Mouse (Mus musculus): ENCODE measurements at regions not wholly inside any gene's neighbourhood (a gene's known extent, or its start where the extent isn't known, plus 50 kb on each side); places are given as distances from the start of the nearest gene placed in this dataset.
"Not testable (repeated sequence)": the region's sequence is repeated elsewhere in the genome, so short reads cannot be mapped to it uniquely, and the experiment has no call there.

DNA sequence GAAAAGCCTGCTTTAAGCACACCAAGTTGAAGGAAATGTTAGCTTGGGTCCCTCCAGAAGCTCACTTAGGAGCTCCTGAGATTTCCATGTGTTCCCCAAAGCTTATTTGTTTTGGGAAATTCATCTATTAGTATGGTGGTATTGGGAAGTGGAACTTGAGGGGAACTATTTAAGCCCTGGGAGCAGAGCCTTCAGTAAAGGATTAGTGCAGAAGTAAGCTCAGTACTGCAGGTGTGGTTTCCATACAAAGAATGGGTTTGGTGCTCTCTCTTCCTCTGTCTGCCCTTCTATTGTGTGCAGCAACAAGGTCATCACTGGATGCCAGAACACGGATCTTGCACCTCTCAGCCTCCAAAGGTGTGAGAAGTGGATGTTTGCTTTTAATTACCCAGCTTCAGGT, 57.2 kb downstream of the Foxa2 start:
- no peak for DNase-seq (ENCODE audit: low read depth)

DNA sequence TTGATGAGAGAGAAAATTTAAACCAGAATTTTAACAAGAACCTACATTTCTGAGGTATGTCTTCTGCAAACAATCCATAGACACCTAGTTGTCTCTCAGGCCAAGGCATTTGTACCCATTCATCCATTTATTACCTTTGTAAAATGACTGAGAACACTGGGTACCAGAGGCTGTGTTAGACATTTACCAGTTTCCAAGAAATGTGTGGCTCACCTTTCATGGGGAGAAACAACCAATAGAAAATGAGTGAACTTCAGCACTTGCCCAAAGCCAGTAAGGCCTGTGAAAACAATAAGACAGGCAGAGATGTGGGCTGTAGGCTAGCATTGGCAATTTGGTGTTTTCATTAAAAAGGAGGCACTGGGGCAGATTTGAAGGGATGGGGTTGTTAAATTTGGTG, 58.2 kb downstream of the Foxa2 start:
- no peak for DNase-seq (ENCODE audit: low read depth)

DNA sequence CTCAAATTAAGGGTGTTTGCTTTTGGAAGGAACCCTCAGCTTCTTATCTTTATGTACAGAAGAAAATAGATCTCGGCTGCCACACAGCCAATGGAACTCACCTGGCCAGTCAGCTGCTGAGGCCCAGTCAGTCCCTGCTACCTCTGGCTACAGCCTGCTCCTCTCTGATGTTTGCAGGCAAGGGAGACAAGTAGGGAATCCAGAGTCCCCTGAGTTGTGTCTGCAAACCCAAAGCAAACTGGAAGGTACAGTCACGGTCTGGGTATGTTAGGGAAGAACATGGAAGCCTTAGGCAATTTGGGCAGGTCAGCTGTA, 61.6 kb downstream of the Foxa2 start:
- no peak for DNase-seq (ENCODE audit: low read depth)

DNA sequence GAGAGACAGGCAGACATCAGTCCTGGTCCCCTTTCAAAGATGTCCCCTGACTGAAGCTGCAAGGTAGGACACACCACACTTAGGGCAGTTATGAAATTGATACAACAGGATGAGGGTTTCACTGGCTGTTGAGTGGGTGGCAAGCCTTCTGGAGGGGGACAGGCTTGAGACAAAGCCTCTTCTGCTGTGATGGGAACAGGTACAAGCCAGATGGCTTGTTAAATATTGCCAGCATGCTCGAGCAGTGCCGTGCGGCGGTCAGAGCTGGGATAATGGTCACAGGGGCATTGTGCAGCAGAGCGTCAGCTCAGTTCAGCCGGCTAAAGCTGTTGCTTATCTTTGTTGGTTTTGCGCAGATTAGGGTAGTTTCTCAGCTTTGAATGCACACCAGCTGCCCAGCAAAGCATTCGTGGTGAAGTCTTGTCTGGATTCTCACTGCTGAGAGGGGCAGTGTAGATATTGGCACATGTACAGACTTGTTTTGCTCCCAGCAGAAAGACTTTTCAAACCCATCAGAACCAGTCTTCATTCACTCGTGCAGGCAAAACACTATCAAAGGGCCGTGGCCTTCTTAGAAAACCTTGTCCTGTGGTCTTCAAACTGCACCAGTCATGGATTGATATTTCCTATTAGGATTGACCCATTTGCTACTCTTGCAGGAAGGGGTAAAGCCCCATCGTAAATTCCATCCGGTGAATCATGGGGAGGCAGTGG, 62.1 kb downstream of the Foxa2 start:
- DNase-seq (ENCODE audit: low read depth) = no peak

DNA sequence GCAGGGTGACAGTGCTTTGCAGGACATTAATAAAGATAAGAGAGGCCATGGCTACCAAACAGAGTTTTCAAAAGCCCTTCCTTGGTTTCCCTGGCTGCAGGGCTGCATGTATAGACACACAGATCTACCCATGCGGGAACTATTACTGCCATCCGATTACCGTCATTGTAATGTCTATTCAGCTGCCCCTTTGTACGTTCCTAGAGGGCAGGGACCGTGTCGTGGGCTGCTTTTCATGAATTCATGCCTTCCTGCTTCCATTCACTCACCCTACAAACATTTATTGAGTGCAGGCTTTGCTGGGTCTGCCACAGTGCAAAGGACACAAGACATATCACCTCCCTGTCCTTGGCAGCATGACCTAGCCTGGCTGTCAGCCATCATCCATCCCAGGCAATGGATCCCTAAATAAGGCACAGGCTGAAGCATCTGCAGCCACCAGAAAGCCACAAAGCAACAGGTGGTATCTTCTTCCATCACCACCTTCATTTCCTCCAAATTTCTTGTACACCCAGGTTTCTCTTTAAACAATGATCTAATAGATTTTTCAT, 65.8 kb downstream of the Foxa2 start:
- no peak for DNase-seq (ENCODE audit: low read depth)

DNA sequence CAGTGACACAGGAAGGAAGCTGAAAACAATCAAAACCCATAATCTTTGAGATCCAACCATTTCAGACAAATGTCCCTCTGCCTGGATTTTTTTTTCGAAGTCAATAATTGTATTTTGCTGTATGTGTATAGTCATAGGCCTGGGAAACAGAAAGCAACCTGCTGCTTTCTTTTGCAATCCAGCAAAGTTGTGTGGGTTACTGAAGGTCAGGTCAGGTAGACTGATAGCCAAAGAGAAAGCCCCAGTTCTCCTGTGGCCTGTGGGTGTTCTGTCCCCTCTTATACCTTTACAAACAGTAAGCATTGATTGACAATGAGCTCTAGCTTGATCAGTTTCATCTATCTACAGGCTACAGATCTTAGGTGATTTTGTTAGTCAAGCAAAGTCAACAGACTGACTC, 66.4 kb downstream of the Foxa2 start:
- no peak for DNase-seq (ENCODE audit: low read depth)

DNA sequence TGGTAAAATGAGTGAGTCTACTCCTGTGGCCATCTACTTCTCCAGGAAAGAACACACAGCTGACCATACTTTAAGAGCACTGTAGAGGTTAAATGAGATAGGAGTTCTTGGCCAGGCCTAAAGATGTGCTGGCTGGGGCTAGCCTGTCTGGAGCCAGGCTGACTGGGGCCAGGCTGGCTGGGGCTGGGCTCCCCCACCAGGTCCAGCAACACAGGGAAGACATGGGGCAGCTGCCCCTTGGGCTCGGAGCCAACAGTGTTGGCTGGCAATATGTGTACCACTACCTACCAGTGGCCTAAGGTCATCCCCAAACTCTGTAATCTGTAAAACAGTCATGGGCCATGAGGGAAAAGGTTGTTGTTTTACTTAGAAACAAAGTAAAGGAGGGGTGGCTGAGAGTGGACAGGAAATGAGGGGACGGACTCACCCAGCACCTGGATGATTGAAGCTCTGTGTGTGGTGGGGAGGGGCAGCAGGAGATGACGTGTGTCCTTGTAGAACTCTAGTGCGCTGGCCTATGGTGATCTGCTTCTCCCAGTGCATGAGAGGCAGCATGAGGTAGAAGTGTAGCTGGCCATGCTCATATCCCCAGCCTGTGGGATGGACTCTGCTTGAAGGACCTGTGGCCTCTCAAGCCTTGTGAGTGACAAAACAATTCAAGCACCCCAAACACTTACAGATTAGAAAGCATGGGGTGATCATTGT, 67.0 kb downstream of the Foxa2 start:
- no peak for DNase-seq (ENCODE audit: low read depth)

DNA sequence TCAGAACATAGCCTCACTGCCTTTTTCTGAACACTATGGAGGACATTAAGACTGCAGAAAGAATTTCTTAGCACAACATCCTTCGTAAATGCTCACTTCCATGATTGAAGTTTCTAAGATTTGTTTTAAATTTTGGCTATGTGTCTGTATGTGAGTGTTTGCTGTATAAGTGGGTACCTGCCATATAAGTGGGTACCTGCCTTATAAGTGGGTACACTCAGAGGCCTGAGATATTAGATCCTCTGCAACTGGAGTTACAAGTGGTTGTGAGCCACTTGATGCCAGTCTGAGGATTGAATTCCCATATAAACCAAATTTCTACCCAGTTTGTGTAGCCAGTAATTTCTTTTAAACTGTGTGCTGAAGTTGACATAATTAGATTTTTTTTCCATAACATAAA, 67.8 kb downstream of the Foxa2 start:
- DNase-seq (ENCODE audit: low read depth) = no peak

DNA sequence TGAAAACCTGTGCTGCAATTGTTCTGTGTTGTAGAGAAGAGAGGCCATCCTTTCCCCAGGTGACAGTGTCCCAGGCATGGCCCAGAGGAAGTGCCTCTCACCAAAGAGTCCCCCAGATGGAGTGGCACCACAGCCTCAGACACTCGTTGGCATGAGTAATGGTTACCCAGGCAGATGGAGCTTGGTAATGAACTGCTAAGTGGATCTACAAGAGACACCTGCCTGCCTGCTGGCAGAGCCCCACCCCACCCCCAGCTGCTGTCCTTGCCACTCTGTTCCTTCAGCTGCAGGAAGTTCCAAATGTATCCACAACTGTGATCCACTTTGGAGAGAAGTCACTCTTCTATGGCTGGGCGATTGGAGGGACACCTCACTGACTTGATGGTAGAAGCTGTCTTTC, 72.0 kb downstream of the Foxa2 start:
- DNase-seq (ENCODE audit: low read depth) = no peak

DNA sequence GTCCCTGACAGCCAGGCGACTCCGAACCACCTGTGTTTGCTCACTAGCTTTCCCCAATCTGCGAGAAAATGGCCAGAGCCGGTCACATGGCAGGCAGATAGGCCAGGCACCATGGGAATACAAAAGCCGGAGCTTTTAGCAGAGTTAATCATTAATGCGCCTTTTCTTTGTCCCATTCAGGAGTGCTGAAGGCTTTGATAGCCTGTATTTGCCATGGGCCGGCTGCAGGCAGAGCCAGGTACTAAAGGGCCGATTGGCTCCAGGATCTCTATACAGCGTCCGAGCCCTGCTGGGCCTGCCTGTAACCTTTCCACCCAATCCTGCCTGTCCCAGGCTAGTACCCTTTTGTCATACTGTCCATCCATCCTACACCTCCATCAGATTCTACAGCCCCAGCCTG, 78.1 kb downstream of the Foxa2 start:
- DNase-seq (ENCODE audit: low read depth) = no peak

DNA sequence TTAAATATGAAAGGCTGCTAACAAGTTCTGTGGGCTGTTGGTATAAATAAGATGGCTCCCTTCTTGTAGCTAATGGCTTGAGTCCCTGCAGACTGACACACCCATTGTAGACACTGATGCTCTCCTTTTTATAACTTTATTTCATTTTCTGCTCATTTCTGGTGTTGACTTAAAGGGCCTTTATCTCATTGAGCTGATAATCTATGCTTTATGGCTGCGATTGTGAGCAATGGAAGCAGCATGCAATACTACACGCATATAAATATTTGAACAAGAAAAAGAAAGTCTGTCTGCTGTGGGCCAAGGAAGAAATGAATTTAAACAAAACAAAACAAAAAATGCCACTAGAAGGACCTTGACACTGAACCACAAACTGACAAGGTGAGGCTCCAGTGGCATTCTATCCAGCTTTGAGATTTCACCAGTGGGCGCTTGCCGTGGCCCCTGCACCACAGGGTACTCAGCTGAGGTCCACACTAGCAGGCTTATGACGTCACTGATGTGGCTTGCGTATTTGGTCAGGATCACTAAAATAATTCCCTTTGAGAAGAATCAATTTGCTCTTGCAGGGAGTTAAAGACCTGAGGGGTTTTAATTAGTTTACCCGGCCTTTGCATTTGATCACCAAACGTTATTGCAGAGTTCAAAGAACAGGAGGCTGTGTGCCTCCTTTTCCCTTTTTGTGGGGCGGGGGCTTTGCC, 78.8 kb downstream of the Foxa2 start:
- DNase-seq (ENCODE audit: low read depth) = no peak

DNA sequence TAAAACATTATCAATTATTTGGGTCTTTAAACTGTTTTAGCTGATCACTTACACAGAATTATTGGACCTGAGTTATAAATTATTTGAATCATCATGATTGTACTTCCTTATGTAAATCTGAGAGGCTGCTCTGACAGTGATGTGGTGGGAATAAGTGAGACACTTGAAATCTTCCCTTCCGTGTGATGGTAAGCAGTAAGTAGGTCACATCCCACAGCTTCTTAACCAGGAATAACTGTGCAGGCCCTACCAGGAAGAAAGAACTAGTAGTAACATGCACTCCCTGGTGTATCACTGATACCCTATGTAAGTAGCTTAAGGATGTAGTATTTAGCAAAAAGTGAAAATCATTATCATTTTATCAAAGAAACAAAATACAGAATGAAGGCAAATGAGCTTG, 83.5 kb downstream of the Foxa2 start:
- not testable (repeated sequence) for DNase-seq (ENCODE audit: low read depth)

DNA sequence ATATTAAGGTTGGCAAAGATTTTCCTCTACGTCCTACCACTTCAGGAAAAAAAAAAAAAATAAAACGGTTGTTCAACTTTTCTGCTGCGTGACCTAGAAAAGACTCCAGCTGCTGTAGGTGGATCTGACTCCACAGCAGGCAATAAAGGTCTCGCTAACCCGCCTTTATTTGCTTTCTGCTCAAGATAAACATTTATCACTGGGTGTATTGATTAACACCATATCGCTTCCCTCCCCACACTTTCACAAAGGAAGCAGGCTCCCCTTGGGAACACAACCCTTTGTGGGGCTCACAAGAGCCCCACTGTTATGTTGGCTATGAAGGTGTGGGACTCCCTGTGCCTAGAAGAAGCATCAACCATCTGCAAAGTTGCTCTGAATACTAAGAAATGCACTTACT, 85.1 kb downstream of the Foxa2 start:
- no peak for DNase-seq (ENCODE audit: low read depth)

DNA sequence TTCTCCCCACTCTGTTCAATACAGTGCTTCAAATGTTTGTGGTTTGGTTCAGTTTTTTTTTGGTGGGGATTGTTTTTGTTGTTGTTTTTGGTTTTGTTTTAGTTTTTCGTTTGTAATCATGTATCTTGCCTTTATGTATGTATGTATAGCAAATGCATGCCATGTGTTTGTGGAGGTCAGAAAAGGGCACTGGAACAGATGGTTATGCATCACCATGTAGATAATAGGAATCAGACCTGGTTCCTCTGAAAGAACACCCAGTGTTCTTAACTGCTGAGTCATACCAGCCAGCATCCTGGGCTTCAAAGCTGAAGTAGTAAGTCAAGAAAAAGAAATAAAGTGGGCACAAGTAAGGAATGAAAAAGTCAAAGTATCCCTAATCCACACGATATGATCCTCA, 92.6 kb downstream of the Foxa2 start:
- DNase-seq (ENCODE audit: low read depth) = no peak

DNA sequence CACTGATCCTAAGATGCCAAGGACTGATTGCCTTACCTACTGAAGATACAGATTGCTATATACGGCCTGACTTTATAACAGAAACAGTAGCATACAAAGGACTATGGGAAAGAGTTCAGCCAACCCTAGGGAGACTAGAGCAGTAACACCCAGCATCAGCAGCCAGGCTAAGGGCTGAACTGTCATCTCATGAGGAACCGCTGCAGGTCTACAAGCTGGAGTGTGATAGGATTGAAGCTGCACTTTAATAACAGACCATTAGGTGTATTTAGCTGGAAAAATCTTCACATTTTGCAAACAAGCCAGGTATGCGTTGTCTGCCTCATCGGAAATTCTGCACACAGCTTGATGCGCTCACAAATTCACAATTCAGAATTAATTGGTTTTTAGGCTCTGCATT, 95.5 kb downstream of the Foxa2 start:
- DNase-seq (ENCODE audit: low read depth) = no peak

DNA sequence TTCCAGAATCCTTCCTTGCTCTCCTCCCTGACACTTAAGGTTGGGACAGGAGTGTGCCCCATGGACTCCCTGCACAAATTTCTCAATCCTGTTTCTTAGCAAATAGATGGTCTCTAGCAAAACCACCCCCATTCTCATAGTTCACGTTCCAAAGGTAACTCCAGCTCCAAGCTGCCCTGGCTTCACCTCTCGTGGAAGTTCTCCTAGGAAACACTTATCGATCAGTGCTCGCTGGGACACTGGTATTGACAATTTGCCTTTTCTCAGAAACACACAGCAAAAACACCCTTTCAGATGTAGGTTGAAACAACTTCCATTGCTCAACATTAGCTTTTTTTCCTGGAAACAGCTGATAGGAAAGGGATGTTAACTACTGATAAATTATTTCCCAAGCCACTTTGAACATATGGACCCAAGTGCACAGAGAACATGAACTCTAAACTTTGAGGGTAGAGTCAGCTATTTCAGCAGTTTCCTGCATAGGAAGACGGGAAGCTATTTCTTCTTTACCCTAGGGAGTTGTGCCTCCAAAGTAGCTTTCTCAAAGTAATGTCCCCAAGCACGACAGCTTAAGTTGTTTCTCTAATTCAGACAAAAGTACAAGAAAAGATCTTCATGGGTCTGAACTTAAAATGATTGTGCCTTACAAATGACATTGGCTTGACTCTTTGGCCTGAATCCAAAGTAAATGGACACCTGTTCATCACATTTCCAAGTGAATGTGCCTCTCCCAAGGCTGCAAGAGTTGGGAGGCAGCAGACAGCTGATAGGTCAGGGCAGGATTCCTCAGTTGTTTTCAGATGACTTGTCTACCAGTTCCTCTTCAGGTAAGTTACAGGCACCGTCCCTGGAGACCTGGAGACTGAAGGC, 102.4 kb downstream of the Foxa2 start:
- DNase-seq (ENCODE audit: low read depth) = no peak

DNA sequence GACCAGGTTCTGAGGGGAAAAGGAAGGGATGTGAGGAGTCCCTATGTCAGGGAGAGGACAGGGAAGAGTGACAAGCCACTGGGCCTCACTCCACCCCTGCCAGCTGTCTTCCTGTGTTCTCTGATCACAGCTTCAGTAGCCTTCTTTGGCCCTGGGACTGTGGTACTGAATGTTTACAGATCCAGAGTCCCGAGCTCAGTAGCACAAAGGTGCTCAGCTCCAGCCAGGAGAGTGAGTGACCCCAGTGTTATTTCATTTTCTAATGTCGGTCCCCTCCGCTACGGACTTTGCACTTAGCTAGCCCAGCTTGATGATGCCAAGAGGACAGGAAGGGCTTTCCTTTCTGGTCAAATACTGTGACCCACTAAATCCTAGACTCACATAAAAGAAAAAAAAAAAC, 104.2 kb downstream of the Foxa2 start:
- DNase-seq (ENCODE audit: low read depth) = no peak

DNA sequence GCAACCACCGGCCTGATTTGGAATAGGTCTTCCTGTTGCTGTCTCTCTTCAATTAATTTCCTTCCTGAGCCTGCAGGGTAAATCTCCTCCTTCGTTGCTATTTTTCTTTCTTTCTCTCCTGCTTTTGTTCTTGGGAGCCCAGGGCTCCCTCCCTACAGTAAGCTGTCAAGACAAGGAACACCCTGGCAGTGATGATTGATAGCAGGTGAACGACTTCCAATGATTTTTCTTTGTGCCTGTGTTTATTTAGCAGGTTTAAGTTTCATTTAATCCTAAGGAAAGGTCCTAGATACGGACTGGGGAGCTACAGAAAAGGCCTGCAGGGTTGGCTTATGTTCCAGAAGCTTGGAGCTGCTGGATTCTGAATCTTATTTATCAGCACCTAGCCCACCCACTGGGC, 105.5 kb downstream of the Foxa2 start:
- DNase-seq (ENCODE audit: low read depth) = no peak

DNA sequence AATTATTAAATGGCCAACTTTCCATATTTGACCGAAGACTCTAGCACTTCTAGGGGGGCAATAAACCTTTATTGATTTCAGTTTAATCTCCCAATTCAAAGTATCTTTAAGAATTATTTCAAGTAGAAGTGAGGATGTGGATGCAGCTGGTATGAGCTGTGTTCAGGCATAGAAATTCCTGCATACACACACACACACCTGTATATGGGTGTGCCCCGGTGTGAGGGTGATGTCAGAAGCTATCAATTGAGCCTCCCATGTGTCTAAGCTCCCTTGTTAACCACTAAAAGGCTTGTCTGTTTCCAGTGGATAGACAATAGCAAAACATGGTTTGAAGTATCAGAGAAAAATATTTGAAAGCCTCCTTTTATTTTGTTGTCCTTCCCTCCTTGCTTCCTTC, 114.3 kb downstream of the Foxa2 start:
- no peak for DNase-seq (ENCODE audit: low read depth)

DNA sequence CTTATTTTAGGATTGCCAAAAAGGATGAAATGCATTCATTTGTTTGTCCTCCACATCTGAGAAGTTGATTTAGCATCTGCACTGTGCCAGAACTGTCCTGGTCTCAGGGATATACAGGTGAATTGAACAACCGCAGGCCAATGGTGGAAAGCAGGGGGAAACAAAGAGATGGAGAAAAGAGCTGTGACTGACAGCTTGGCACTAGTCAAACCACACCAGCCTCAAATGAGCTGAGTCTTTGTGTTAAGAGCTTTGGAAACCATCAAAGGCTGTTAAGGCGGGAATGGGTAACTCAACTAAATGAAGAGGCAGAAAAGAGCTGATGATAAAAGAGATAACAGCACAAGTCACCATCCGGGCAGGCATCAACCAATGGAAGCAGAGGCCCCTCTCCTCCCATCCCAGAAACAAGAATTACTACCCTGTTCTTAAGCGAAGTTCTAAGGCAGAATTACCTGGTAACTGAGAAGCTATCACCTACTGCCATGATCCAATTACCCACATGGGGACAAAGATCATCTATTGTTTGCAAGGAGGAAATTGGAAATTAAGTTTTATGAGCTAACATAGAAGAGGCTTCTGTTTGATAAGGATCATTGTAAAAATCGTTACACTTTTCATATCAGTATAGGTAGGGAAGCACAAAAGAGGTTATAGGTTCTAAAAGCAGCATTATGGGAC, 117.6 kb downstream of the Foxa2 start:
- DNase-seq (ENCODE audit: low read depth) = no peak

DNA sequence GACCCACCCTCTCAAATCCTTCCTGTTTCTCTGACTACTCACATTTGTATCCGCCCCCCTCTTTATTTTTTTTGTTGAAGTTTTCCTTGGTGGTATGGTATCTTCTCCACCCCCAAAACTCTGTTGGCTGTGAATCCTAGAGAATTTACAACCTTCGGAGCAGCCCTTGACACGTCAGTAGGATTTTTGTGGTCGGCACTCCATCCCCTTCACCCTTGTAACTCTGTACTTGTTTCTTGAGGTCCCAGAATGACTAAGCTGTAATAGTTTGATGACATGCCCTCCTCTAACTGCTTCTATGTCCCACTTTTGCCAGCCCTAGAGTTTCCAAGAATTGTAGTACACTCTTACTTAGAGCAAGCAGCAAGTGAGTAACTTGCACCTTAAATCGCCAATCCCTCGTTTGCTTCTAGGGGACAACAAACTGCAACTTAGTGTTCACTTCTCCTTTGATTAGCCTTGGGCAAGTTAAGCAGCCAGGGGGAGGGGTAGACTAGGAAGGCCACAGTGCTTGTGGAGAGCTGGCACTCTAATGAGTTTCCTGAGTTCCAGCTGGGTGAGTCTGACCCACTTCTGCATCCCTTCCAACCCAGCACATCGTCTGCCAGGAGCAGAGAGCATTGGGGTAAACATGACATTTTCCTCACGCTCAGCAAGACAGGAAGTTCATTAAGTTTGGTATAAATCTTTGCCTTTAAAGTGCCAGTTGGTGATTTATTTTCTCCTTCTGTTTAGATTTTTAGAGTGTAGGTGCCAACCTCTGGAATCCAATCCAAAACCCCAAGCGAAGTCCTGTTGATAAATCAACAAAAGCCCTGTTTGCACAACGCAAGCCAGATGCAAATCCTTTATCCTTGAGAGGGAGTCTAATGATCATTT, 118.7 kb downstream of the Foxa2 start:
- DNase-seq (ENCODE audit: low read depth) = no peak

Data from naive thymus-derived CD4-positive, alpha-beta T cell, adult 2 months (primary cell).